Mouse (Mus musculus): Measurements from ENCODE around the gene Ccdc120. TPM values are rescaled to one million over a fixed set of nuclear protein-coding genes. Genes with fewer than 3 reads are reported as not detected.

Gene Ccdc120
- polyA plus RNA-seq, 1 experiment from 2014 or later, result 20.7 TPM

DNA sequence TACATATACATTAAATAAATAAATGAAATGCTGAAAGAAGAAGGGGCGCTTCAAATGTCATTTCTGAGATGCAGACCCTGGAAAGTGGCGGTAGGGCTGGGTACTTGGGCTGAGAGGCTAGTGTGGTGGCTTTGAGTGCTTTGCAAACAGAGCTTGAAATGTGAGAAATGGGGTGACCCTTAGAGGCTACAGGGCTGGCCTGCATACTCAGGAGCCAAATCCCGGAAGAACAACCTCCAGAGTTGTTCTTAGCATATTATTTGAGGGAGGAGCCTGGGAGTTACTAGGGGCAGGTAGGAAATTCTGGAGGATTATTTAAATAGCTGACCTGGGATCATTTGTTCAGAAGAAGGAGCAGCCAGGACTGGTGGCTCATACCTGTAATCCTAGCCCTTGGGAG, 60.2 kb downstream of the Ccdc120 start:
- 59% methylated on average over 3 of the region's 3 CpGs for WGBS
- H3K4me2 ChIP-seq (replicated peaks; ENCODE audit: low read depth), result no peak overlapping the region

GRCm38 (mm10) chrX:7688321-7688720, 62.4 kb downstream of the Ccdc120 start:
- H3K4me2 ChIP-seq (replicated peaks; ENCODE audit: low read depth), result no peak overlapping the region
- no peaks in the 10 kb centered on the region for H3K27me3 ChIP-seq (replicated peaks; ENCODE audit: control insufficient read depth, insufficient read depth, low read length)
- H3K27ac ChIP-seq (ENCODE audit: low read depth, low read length), result no peak overlapping the region
- no peaks in the 10 kb centered on the region for H3K36me3 ChIP-seq (ENCODE audit: control insufficient read depth, insufficient read depth)
- WGBS, result 86% methylated on average over 2 of the region's 2 CpGs
- no peak overlapping the region for H3K4me3 ChIP-seq (ENCODE audit: low read depth, low read length)
- TF ChIP-seq CTCF (IDR thresholded peaks at IDR 0.05; ENCODE audit: low read depth), result no peak
- H3K9me3 ChIP-seq (ENCODE audit: control insufficient read depth), result no peaks in the 10 kb centered on the region
- no peak overlapping the region for H3K9ac ChIP-seq (ENCODE audit: low read depth, low read length)
- ATAC-seq, result no peak
- no peaks in the 10 kb centered on the region for H3K4me1 ChIP-seq (replicated peaks; ENCODE audit: control insufficient read depth, insufficient read depth, low read length)

More for the DNA sequence above, 60.2 kb downstream of the Ccdc120 start:
- no peak overlapping the region for H3K9ac ChIP-seq (ENCODE audit: low read depth, low read length)
- H3K4me3 ChIP-seq (ENCODE audit: low read depth, low read length), result no peak overlapping the region
- no peaks in the 10 kb centered on the region for H3K4me1 ChIP-seq (replicated peaks; ENCODE audit: control insufficient read depth, insufficient read depth, low read length)
- H3K9me3 ChIP-seq (ENCODE audit: control insufficient read depth), result no peaks in the 10 kb centered on the region
- no peaks in the 10 kb centered on the region for H3K27me3 ChIP-seq (replicated peaks; ENCODE audit: control insufficient read depth, insufficient read depth, low read length)
- no peak for ATAC-seq
- H3K36me3 ChIP-seq (ENCODE audit: control insufficient read depth, insufficient read depth), result no peaks in the 10 kb centered on the region
- no peak for TF ChIP-seq CTCF (IDR thresholded peaks at IDR 0.05; ENCODE audit: low read depth)
- no peak overlapping the region for H3K27ac ChIP-seq (ENCODE audit: low read depth, low read length)

Other genes with a start within 250 kb of the Ccdc120 start
- 0.05 TPM in 1 of 2 replicates, not detected in the other for gene Foxp3, start 177.3 kb downstream of the Ccdc120 start, polyA plus RNA-seq (2015; fragmentation: Nextera tagmentation; extraction: Ambion mirVana)
- gene Ppp1r3f, start 176.6 kb downstream of the Ccdc120 start, polyA plus RNA-seq (2015; fragmentation: Nextera tagmentation; extraction: Ambion mirVana), result 0.56 and 0.83 TPM in 2 replicates
- 21.9 and 24.8 TPM in 2 replicates for gene Ccdc22, start 145.4 kb downstream of the Ccdc120 start, polyA plus RNA-seq (2015; fragmentation: Nextera tagmentation; extraction: Ambion mirVana)
- not detected in 2 replicates for gene Cacna1f, start 143.8 kb downstream of the Ccdc120 start, polyA plus RNA-seq (2015; fragmentation: Nextera tagmentation; extraction: Ambion mirVana)
- gene Syp, start 112.4 kb downstream of the Ccdc120 start, polyA plus RNA-seq (2015; fragmentation: Nextera tagmentation; extraction: Ambion mirVana), result 5.4 and 5.7 TPM in 2 replicates
- gene Prickle3, start 93.6 kb downstream of the Ccdc120 start, polyA plus RNA-seq (2015; fragmentation: Nextera tagmentation; extraction: Ambion mirVana), result 3.4 and 4.3 TPM in 2 replicates
- 113 and 124 TPM in 2 replicates for gene Plp2, start 79.5 kb downstream of the Ccdc120 start, polyA plus RNA-seq (2015; fragmentation: Nextera tagmentation; extraction: Ambion mirVana)
- 1.4 and 1.6 TPM in 2 replicates for gene Magix, start 69.7 kb downstream of the Ccdc120 start, polyA plus RNA-seq (2015; fragmentation: Nextera tagmentation; extraction: Ambion mirVana)
- gene Gpkow, start 53.8 kb downstream of the Ccdc120 start, polyA plus RNA-seq (2015; fragmentation: Nextera tagmentation; extraction: Ambion mirVana), result 13.8 and 14.6 TPM in 2 replicates
- gene Wdr45, start 36.6 kb downstream of the Ccdc120 start, polyA plus RNA-seq (2015; fragmentation: Nextera tagmentation; extraction: Ambion mirVana), result 19.3 and 19.5 TPM in 2 replicates
- gene Gm45208, start 28.7 kb downstream of the Ccdc120 start, polyA plus RNA-seq (2015; fragmentation: Nextera tagmentation; extraction: Ambion mirVana), result not detected in 2 replicates
- 18.2 and 24.0 TPM in 2 replicates for gene Praf2, start 22.5 kb downstream of the Ccdc120 start, polyA plus RNA-seq (2015; fragmentation: Nextera tagmentation; extraction: Ambion mirVana)
- 15.3 and 16.2 TPM in 2 replicates for gene Tfe3, start 11.7 kb upstream of the Ccdc120 start, polyA plus RNA-seq (2015; fragmentation: Nextera tagmentation; extraction: Ambion mirVana)
- gene Gripap1, start 38.9 kb upstream of the Ccdc120 start, polyA plus RNA-seq (2015; fragmentation: Nextera tagmentation; extraction: Ambion mirVana), result 17.6 and 22.2 TPM in 2 replicates
- gene Kcnd1, start 71.4 kb upstream of the Ccdc120 start, polyA plus RNA-seq (2015; fragmentation: Nextera tagmentation; extraction: Ambion mirVana), result 0.60 and 0.68 TPM in 2 replicates
- 21.0 and 22.8 TPM in 2 replicates for gene Otud5, start 90.5 kb upstream of the Ccdc120 start, polyA plus RNA-seq (2015; fragmentation: Nextera tagmentation; extraction: Ambion mirVana)
- 9.2 and 10.2 TPM in 2 replicates for gene Pim2, start 127.4 kb upstream of the Ccdc120 start, polyA plus RNA-seq (2015; fragmentation: Nextera tagmentation; extraction: Ambion mirVana)
- 24.3 and 27.0 TPM in 2 replicates for gene Slc35a2, start 133.1 kb upstream of the Ccdc120 start, polyA plus RNA-seq (2015; fragmentation: Nextera tagmentation; extraction: Ambion mirVana)
- 63.1 and 64.3 TPM in 2 replicates for gene Pqbp1, start 148.4 kb upstream of the Ccdc120 start, polyA plus RNA-seq (2015; fragmentation: Nextera tagmentation; extraction: Ambion mirVana)
- 106 and 109 TPM in 2 replicates for gene Timm17b, start 148.5 kb upstream of the Ccdc120 start, polyA plus RNA-seq (2015; fragmentation: Nextera tagmentation; extraction: Ambion mirVana)
- not detected in 2 replicates for gene Gm10491, start 156.9 kb upstream of the Ccdc120 start, polyA plus RNA-seq (2015; fragmentation: Nextera tagmentation; extraction: Ambion mirVana)
- not detected in 2 replicates for gene Gm10490, start 158.6 kb upstream of the Ccdc120 start, polyA plus RNA-seq (2015; fragmentation: Nextera tagmentation; extraction: Ambion mirVana)
- 17.5 and 18.0 TPM in 2 replicates for gene Pcsk1n, start 168.9 kb upstream of the Ccdc120 start, polyA plus RNA-seq (2015; fragmentation: Nextera tagmentation; extraction: Ambion mirVana)
- not detected in 2 replicates for gene Eras, start 177.7 kb upstream of the Ccdc120 start, polyA plus RNA-seq (2015; fragmentation: Nextera tagmentation; extraction: Ambion mirVana)
- gene Hdac6, start 197.0 kb upstream of the Ccdc120 start, polyA plus RNA-seq (2015; fragmentation: Nextera tagmentation; extraction: Ambion mirVana), result 4.6 and 5.4 TPM in 2 replicates
- gene Gata1, start 227.2 kb upstream of the Ccdc120 start, polyA plus RNA-seq (2015; fragmentation: Nextera tagmentation; extraction: Ambion mirVana), result 0.08 TPM in 1 of 2 replicates, not detected in the other

All from intestine, postnatal 0 days (tissue).